Mouse (Mus musculus) embryo, embryonic 11 days (tissue): ENCODE data around the gene Gm21244.
"Not testable (repeated sequence)": the region's sequence is repeated elsewhere in the genome, so short reads cannot be mapped to it uniquely, and the experiment has no call there.

Experiments
- DNase-seq: peaks from one replicate; pipeline ENCODE4 v3.0.0-alpha.2; 2015

The Gm21244 gene

GRCm38 (mm10) chrY:7169193-7169592 is at the start of gene Gm21244:
TSS of gene Gm21244 (minus strand) at chrY:7169293.
- DNase-seq: not testable (repeated sequence)
